Mouse (Mus musculus): Measurements from ENCODE around the gene Frem1. TPM values are rescaled to one million over a fixed set of nuclear protein-coding genes. Genes with fewer than 3 reads are reported as not detected.

Frem1 gene
- polyA plus RNA-seq, 1 experiment from 2014 or later: 0.35 TPM

- Histone ChIP-seq H3K4me2 (ENCODE audit: low read depth, low read length) (no peak overlapping the region), H3K4me3 (ENCODE audit: low read depth, low read length) (no peak overlapping the region), H3K27me3 (ENCODE audit: insufficient read depth, low read length) (no peaks in the 10 kb centered on the region), H3K27ac (ENCODE audit: low read depth) (no peak overlapping the region), H3K4me1 (ENCODE audit: insufficient read depth) (no peaks in the 10 kb centered on the region), H3K9me3 (ENCODE audit: low read length) (no peaks in the 10 kb centered on the region), H3K9ac (replicated peaks) (no peak overlapping the region), H3K36me3 (replicated peaks; ENCODE audit: insufficient read depth, low read length) (no peaks in the 10 kb centered on the region)
- TF ChIP-seq CTCF (IDR thresholded peaks at IDR 0.05; ENCODE audit: low read depth): no peak
- no peak for TF ChIP-seq EP300 (IDR thresholded peaks at IDR 0.05; ENCODE audit: low read depth)
- WGBS (ENCODE audit: insufficient replicate concordance): 64% methylated on average over 5 of the region's 5 CpGs
- no peak for DNase-seq
- ATAC-seq: no peak
Observed at GRCm38 (mm10) chr4:82930079-82930478, 122.1 kb downstream of the Frem1 start.

GRCm38 (mm10) chr4:82921962-82922361 lies 130.2 kb downstream of the Frem1 start:
- H3K4me1 ChIP-seq (ENCODE audit: insufficient read depth): no peaks in the 10 kb centered on the region
- no peaks in the 10 kb centered on the region for H3K36me3 ChIP-seq (replicated peaks; ENCODE audit: insufficient read depth, low read length)
- no peak overlapping the region for H3K4me3 ChIP-seq (ENCODE audit: low read depth, low read length)
- no peak for ATAC-seq
- TF ChIP-seq CTCF (IDR thresholded peaks at IDR 0.05; ENCODE audit: low read depth) (no peak), EP300 (IDR thresholded peaks at IDR 0.05; ENCODE audit: low read depth) (no peak)
- no peak overlapping the region for H3K27ac ChIP-seq (ENCODE audit: low read depth)
- 32% methylated on average over 4 of the region's 4 CpGs for WGBS (ENCODE audit: insufficient replicate concordance)
- no peak overlapping the region for H3K9ac ChIP-seq (replicated peaks)
- H3K9me3 ChIP-seq (ENCODE audit: low read length): no peaks in the 10 kb centered on the region
- 0 out of 2 replicates have a peak overlapping the region, but pooled peaks have one; percentile 23 for H3K4me2 ChIP-seq (ENCODE audit: low read depth, low read length)
- DNase-seq: no peak
- no peaks in the 10 kb centered on the region for H3K27me3 ChIP-seq (ENCODE audit: insufficient read depth, low read length)

GRCm38 (mm10) chr4:82918625-82919024 lies 133.5 kb downstream of the Frem1 start:
- WGBS (ENCODE audit: insufficient replicate concordance): 51% methylated on average over 2 of the region's 2 CpGs
- H3K4me3 ChIP-seq (ENCODE audit: low read depth, low read length): no peak overlapping the region
- H3K4me1 ChIP-seq (ENCODE audit: insufficient read depth): no peaks in the 10 kb centered on the region
- H3K27me3 ChIP-seq (ENCODE audit: insufficient read depth, low read length): no peaks in the 10 kb centered on the region
- ATAC-seq (no peak), DNase-seq (no peak)
- no peak overlapping the region for H3K4me2 ChIP-seq (ENCODE audit: low read depth, low read length)
- H3K9ac ChIP-seq (replicated peaks): no peak overlapping the region
- TF ChIP-seq CTCF (IDR thresholded peaks at IDR 0.05; ENCODE audit: low read depth) (no peak), EP300 (IDR thresholded peaks at IDR 0.05; ENCODE audit: low read depth) (no peak)
- H3K36me3 ChIP-seq (replicated peaks; ENCODE audit: insufficient read depth, low read length): no peaks in the 10 kb centered on the region
- no peaks in the 10 kb centered on the region for H3K9me3 ChIP-seq (ENCODE audit: low read length)
- H3K27ac ChIP-seq (ENCODE audit: low read depth): no peak overlapping the region

DNA sequence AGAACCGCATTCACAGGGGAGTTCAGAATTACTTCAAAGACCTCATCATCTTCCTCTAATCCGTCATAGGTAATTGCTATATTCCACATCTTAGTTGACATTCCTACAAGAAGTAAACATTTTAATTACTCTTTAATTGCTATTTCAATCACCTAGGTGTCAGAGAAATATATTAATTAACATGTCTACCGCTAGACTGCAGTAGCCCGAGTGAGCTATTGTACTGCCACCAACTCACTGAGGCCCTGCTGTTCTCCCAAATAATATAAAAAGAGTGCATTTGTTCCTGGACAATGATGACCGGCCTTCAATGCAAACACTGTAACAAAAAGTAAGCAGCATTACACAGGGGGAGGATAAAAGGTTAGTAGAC lies 135.5 kb downstream of the Frem1 start:
- no peak for TF ChIP-seq EP300 (IDR thresholded peaks at IDR 0.05; ENCODE audit: low read depth)
- TF ChIP-seq CTCF (IDR thresholded peaks at IDR 0.05; ENCODE audit: low read depth): no peak
- Histone ChIP-seq H3K36me3 (replicated peaks; ENCODE audit: insufficient read depth, low read length) (no peaks in the 10 kb centered on the region), H3K27me3 (ENCODE audit: insufficient read depth, low read length) (no peaks in the 10 kb centered on the region), H3K4me2 (ENCODE audit: low read depth, low read length) (no peak overlapping the region), H3K27ac (ENCODE audit: low read depth) (no peak overlapping the region), H3K9me3 (ENCODE audit: low read length) (no peaks in the 10 kb centered on the region), H3K4me1 (ENCODE audit: insufficient read depth) (no peaks in the 10 kb centered on the region), H3K9ac (replicated peaks) (no peak overlapping the region), H3K4me3 (ENCODE audit: low read depth, low read length) (no peak overlapping the region)
- WGBS (ENCODE audit: insufficient replicate concordance): 81% methylated on average over 5 of the region's 5 CpGs
- DNase-seq (no peak), ATAC-seq (no peak)

- WGBS (ENCODE audit: insufficient replicate concordance): 62% methylated on average over 14 of the region's 14 CpGs
- ATAC-seq: no peak
- no peaks in the 10 kb centered on the region for H3K4me1 ChIP-seq (ENCODE audit: insufficient read depth)
- no peak overlapping the region for H3K4me3 ChIP-seq (ENCODE audit: low read depth, low read length)
- H3K27me3 ChIP-seq (ENCODE audit: insufficient read depth, low read length): no peaks in the 10 kb centered on the region
- no peak for DNase-seq
- H3K9me3 ChIP-seq (ENCODE audit: low read length): no peaks in the 10 kb centered on the region
- no peak overlapping the region for H3K4me2 ChIP-seq (ENCODE audit: low read depth, low read length)
- H3K27ac ChIP-seq (ENCODE audit: low read depth): no peak overlapping the region
- TF ChIP-seq CTCF (IDR thresholded peaks at IDR 0.05; ENCODE audit: low read depth) (no peak), EP300 (IDR thresholded peaks at IDR 0.05; ENCODE audit: low read depth) (no peak)
- H3K36me3 ChIP-seq (replicated peaks; ENCODE audit: insufficient read depth, low read length): no peaks in the 10 kb centered on the region
- H3K9ac ChIP-seq (replicated peaks): no peak overlapping the region
Observed at GRCm38 (mm10) chr4:82916003-82916677, 136.0 kb downstream of the Frem1 start.

DNA sequence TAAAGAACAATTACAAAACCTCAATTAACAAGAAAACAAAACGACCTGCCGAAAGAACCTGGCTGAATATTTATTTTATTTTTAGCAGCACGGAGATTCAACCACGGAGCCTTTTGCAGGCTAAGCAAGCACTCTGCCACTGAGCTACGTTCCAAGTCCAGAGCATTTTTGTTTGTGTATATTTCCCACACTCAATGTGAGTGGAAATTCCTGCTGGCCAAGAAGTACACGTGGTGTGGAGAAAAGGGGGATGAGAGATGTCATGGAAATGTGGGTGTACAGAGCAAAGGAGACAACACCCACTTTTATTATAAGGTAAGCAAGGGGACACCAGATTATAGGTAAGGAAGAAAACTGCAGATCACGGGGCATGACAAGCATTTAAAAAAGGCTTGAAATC lies 136.6 kb downstream of the Frem1 start:
- no peak for DNase-seq
- WGBS (ENCODE audit: insufficient replicate concordance): 54% methylated on average over 7 of the region's 7 CpGs
- Histone ChIP-seq H3K36me3 (replicated peaks; ENCODE audit: insufficient read depth, low read length) (no peaks in the 10 kb centered on the region), H3K4me1 (ENCODE audit: insufficient read depth) (no peaks in the 10 kb centered on the region), H3K4me3 (ENCODE audit: low read depth, low read length) (no peak overlapping the region), H3K9me3 (ENCODE audit: low read length) (no peaks in the 10 kb centered on the region), H3K27ac (ENCODE audit: low read depth) (no peak overlapping the region), H3K9ac (replicated peaks) (no peak overlapping the region), H3K4me2 (ENCODE audit: low read depth, low read length) (no peak overlapping the region), H3K27me3 (ENCODE audit: insufficient read depth, low read length) (no peaks in the 10 kb centered on the region)
- no peak for TF ChIP-seq EP300 (IDR thresholded peaks at IDR 0.05; ENCODE audit: low read depth)
- TF ChIP-seq CTCF (IDR thresholded peaks at IDR 0.05; ENCODE audit: low read depth): no peak
- ATAC-seq: no peak

Measured in liver, postnatal 0 days (tissue).